In the genomic region with DNA sequence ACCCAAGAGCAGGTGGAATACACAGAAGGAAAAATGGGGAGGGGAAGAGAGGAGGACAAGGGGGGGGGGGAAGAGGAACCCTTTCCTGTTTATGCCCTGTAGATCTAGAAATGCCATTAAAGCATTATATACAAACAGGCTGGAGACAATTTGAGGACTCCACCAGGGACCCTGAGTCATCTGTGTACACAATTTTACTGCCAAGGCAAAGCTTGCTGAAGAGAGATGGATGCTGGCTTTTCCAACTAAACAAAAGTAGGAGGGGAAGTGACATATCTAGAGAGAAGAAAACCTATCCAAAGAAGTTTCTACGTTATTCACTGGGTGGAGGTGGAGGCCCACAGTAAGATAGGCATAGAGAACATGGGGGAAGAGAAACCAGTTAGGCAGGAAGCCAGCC, we compare ENCODE assay signal across 23 mouse cellular contexts. TPM values are rescaled to one million over a fixed set of nuclear protein-coding genes. Genes with fewer than 3 reads are reported as not detected.
DNase-seq lines count a peak whose midpoint lies in the region; ATAC-seq lines count a peak whose summit lies in the region.
"Had no signal": no experiment of that assay in that cellular context is flagged by ENCODE, and none has a peak within 500 bp of the region (broad histone marks: within the 10 kb centered on the region; RNA-seq: fewer than 3 reads in every experiment).

No protein-coding gene starts in this region.

- H3K9ac ChIP-seq in lung, embryonic 16.5 days (ENCODE audit: low read length) = no peak overlapping the region
- no peak overlapping the region for H3K9ac ChIP-seq in stomach, embryonic 15.5 days
- no peak overlapping the region for H3K9ac ChIP-seq in hindbrain, embryonic 12.5 days
- no peak overlapping the region for H3K9ac ChIP-seq in midbrain, embryonic 16.5 days (ENCODE audit: low read depth, low read length)
- H3K9ac ChIP-seq: heart, embryonic 13.5 days; hindbrain, embryonic 13.5 days; lung, embryonic 15.5 days had no signal

- peaks cover 33% of the 10 kb centered on the region for H3K36me3 ChIP-seq in lung, embryonic 16.5 days (ENCODE audit: control insufficient read depth, insufficient read depth, low read length)
- peaks cover 30% of the 10 kb centered on the region for H3K36me3 ChIP-seq in stomach, embryonic 15.5 days
- peaks cover 26% of the 10 kb centered on the region; the same call in 1 of the 2 replicates for H3K36me3 ChIP-seq in hindbrain, embryonic 12.5 days
- peaks cover 10% of the 10 kb centered on the region; the same call in 1 of the 2 replicates for H3K36me3 ChIP-seq in midbrain, embryonic 16.5 days (ENCODE audit: control insufficient read depth, insufficient read depth, low read length)

- no peak overlapping the region for H3K4me2 ChIP-seq in lung, embryonic 16.5 days (ENCODE audit: low read depth, low read length)
- no peak overlapping the region for H3K4me2 ChIP-seq in stomach, embryonic 15.5 days
- H3K4me2 ChIP-seq in hindbrain, embryonic 12.5 days (replicated peaks) = no peak overlapping the region
- no peak overlapping the region for H3K4me2 ChIP-seq in midbrain, embryonic 16.5 days (ENCODE audit: low read length)
- H3K4me2 ChIP-seq: heart, embryonic 13.5 days; hindbrain, embryonic 13.5 days; lung, embryonic 15.5 days; midbrain, embryonic 11.5 days had no signal

- peak overlapping the region; percentile 11; the same call in 1 of the 2 replicates for H3K27ac ChIP-seq in lung, embryonic 16.5 days (ENCODE audit: low read length)
- H3K27ac ChIP-seq in stomach, embryonic 15.5 days = peak overlapping the region; percentile 40
- H3K27ac ChIP-seq in hindbrain, embryonic 12.5 days = no peak overlapping the region
- H3K27ac ChIP-seq in midbrain, embryonic 16.5 days (ENCODE audit: low read length) = no peak overlapping the region
- H3K27ac ChIP-seq: heart, embryonic 13.5 days; hindbrain, embryonic 13.5 days had no signal

- no peak for DNase-seq in frontal cortex, postnatal 14 days (ENCODE audit: low spot score in 2 of 2)
- no peak for DNase-seq in lung, postnatal 14 days
- DNase-seq: B cell, adult 2 months; cerebellum, adult 9-11 months; embryo, embryonic 11 days; left cerebral cortex, postnatal 4 days; retina, postnatal 1 day; thymus, postnatal 25 days had no signal

- H3K9me3 ChIP-seq in lung, embryonic 16.5 days (ENCODE audit: control insufficient read depth, low read length) = no peaks in the 10 kb centered on the region
- no peaks in the 10 kb centered on the region for H3K9me3 ChIP-seq in stomach, embryonic 15.5 days
- no peaks in the 10 kb centered on the region for H3K9me3 ChIP-seq in hindbrain, embryonic 12.5 days (replicated peaks)
- no peaks in the 10 kb centered on the region for H3K9me3 ChIP-seq in midbrain, embryonic 16.5 days (replicated peaks; ENCODE audit: control insufficient read depth, low read length, poor library complexity, severe bottlenecking)
- H3K9me3 ChIP-seq: hindbrain, embryonic 13.5 days; lung, embryonic 15.5 days had no signal

- no peaks in the 10 kb centered on the region for H3K27me3 ChIP-seq in lung, embryonic 16.5 days (ENCODE audit: control insufficient read depth, insufficient read depth, low read depth, low read length)
- H3K27me3 ChIP-seq in stomach, embryonic 15.5 days (replicated peaks) = no peaks in the 10 kb centered on the region
- H3K27me3 ChIP-seq in hindbrain, embryonic 12.5 days = no peaks in the 10 kb centered on the region
- H3K27me3 ChIP-seq in midbrain, embryonic 16.5 days (ENCODE audit: control insufficient read depth, insufficient read depth, low read depth, low read length) = no peaks in the 10 kb centered on the region
- H3K27me3 ChIP-seq: heart, embryonic 13.5 days; lung, embryonic 15.5 days had no signal

- H3K4me3 ChIP-seq in lung, embryonic 16.5 days (ENCODE audit: low read length) = no peak overlapping the region
- no peak overlapping the region for H3K4me3 ChIP-seq in stomach, embryonic 15.5 days (replicated peaks)
- no peak overlapping the region for H3K4me3 ChIP-seq in hindbrain, embryonic 12.5 days
- H3K4me3 ChIP-seq in midbrain, embryonic 16.5 days (ENCODE audit: low read depth, low read length) = no peak overlapping the region
- H3K4me3 ChIP-seq: erythroblast, embryonic 14.5 days; heart, embryonic 13.5 days; hindbrain, embryonic 13.5 days; lung, embryonic 15.5 days; myocyte had no signal

- 20% methylated on average over 1 of the region's 1 CpGs for WGBS in lung, embryonic 16.5 days
- 20% methylated on average over 1 of the region's 1 CpGs for WGBS in stomach, embryonic 15.5 days
- 64% methylated on average over 1 of the region's 1 CpGs for WGBS in hindbrain, embryonic 12.5 days
- 66% methylated on average over 1 of the region's 1 CpGs for WGBS in midbrain, embryonic 16.5 days

- ATAC-seq in frontal cortex, adult (ENCODE audit: low TSS enrichment) = peak; percentile 59
- no peak for ATAC-seq in lung, embryonic 16.5 days (ENCODE audit: low read depth)
- ATAC-seq in granulocyte monocyte progenitor cell, adult 5-6 weeks (replicated peaks; ENCODE audit: poor library complexity, severe bottlenecking) = peak; percentile 43
- no peak; the same call in 1 of the 2 replicates for ATAC-seq in stomach, embryonic 15.5 days (ENCODE audit: insufficient read depth, low FRiP score, low read depth)
- no peak for ATAC-seq in hindbrain, embryonic 12.5 days (ENCODE audit: low FRiP score)
- ATAC-seq in midbrain, embryonic 16.5 days = no peak

- H3K4me1 ChIP-seq in lung, embryonic 16.5 days (replicated peaks; ENCODE audit: control insufficient read depth, insufficient read depth, low read length) = peaks cover 12% of the 10 kb centered on the region
- peaks cover 4% of the 10 kb centered on the region; the same call in 1 of the 2 replicates for H3K4me1 ChIP-seq in stomach, embryonic 15.5 days
- no peaks in the 10 kb centered on the region for H3K4me1 ChIP-seq in hindbrain, embryonic 12.5 days
- H3K4me1 ChIP-seq in midbrain, embryonic 16.5 days (ENCODE audit: control insufficient read depth, insufficient read depth, low read length) = no peaks in the 10 kb centered on the region
- H3K4me1 ChIP-seq: hindbrain, embryonic 13.5 days had no signal

RNA-seq across cellular contexts. Expression of gene Tmem176a, which starts 10.5 kb away (rescaled TPM):
- polyA plus RNA-seq in lung, embryonic 16.5 days (2015; fragmentation: Nextera tagmentation; extraction: Ambion mirVana) = 242 and 258 TPM in 2 replicates
- total RNA-seq in granulocyte monocyte progenitor cell, adult 5-6 weeks (2014; fragmentation: Nextera tagmentation) = 36.2 and 69.4 TPM in 2 replicates
- 18.9 and 45.3 TPM in 2 replicates for total RNA-seq in granulocyte monocyte progenitor cell, adult 5-6 weeks (2017)
- polyA plus RNA-seq in stomach, embryonic 15.5 days (2015; fragmentation: Nextera tagmentation; extraction: Ambion mirVana) = 140 and 144 TPM in 2 replicates
- 26.5 and 28.5 TPM in 2 replicates for polyA plus RNA-seq in hindbrain, embryonic 12.5 days (2016; fragmentation: Nextera tagmentation; extraction: Ambion mirVana)
- 17.9 and 19.7 TPM in 2 replicates for polyA plus RNA-seq in midbrain, embryonic 16.5 days (2015; fragmentation: Nextera tagmentation; extraction: Ambion mirVana)

RNA-seq across cellular contexts. Expression of gene Tmem176b, which starts 11.1 kb away (rescaled TPM):
- 450 and 479 TPM in 2 replicates for polyA plus RNA-seq in lung, embryonic 16.5 days (2015; fragmentation: Nextera tagmentation; extraction: Ambion mirVana)
- 127 TPM in 2 replicates for total RNA-seq in granulocyte monocyte progenitor cell, adult 5-6 weeks (2014; fragmentation: Nextera tagmentation)
- total RNA-seq in granulocyte monocyte progenitor cell, adult 5-6 weeks (2017) = 88.4 and 105 TPM in 2 replicates
- polyA plus RNA-seq in stomach, embryonic 15.5 days (2015; fragmentation: Nextera tagmentation; extraction: Ambion mirVana) = 314 and 315 TPM in 2 replicates
- 114 and 118 TPM in 2 replicates for polyA plus RNA-seq in hindbrain, embryonic 12.5 days (2016; fragmentation: Nextera tagmentation; extraction: Ambion mirVana)
- polyA plus RNA-seq in midbrain, embryonic 16.5 days (2015; fragmentation: Nextera tagmentation; extraction: Ambion mirVana) = 113 and 127 TPM in 2 replicates

RNA-seq across cellular contexts. Expression of gene Aoc1, which starts 42.5 kb away (rescaled TPM):
- polyA plus RNA-seq in lung, embryonic 16.5 days (2015; fragmentation: Nextera tagmentation; extraction: Ambion mirVana) = 0.30 TPM in 1 of 2 replicates, not detected in the other
- total RNA-seq in granulocyte monocyte progenitor cell, adult 5-6 weeks (2014; fragmentation: Nextera tagmentation) = 0.41 and 1.8 TPM in 2 replicates
- 0.69 TPM in 1 of 2 replicates, not detected in the other for total RNA-seq in granulocyte monocyte progenitor cell, adult 5-6 weeks (2017)
- polyA plus RNA-seq in stomach, embryonic 15.5 days (2015; fragmentation: Nextera tagmentation; extraction: Ambion mirVana) = 2.3 and 3.6 TPM in 2 replicates
- not detected in 2 replicates for polyA plus RNA-seq in hindbrain, embryonic 12.5 days (2016; fragmentation: Nextera tagmentation; extraction: Ambion mirVana)
- 0.07 TPM in 1 of 2 replicates, not detected in the other for polyA plus RNA-seq in midbrain, embryonic 16.5 days (2015; fragmentation: Nextera tagmentation; extraction: Ambion mirVana)
- total RNA-seq: gastrocnemius, postnatal 4 days; left cerebral cortex, postnatal 4 days; neutrophil, adult 5-6 weeks had no signal
- polyA plus RNA-seq: erythroblast, embryonic 14.5 days; heart, embryonic 13.5 days; hindbrain, embryonic 13.5 days; midbrain, embryonic 11.5 days; myocyte had no signal

RNA-seq across cellular contexts. Expression of gene Gimap3, which starts 59.6 kb away (rescaled TPM):
- 0.08 and 0.10 TPM in 2 replicates for polyA plus RNA-seq in lung, embryonic 16.5 days (2015; fragmentation: Nextera tagmentation; extraction: Ambion mirVana)
- not detected in 2 replicates for total RNA-seq in granulocyte monocyte progenitor cell, adult 5-6 weeks (2014; fragmentation: Nextera tagmentation)
- total RNA-seq in granulocyte monocyte progenitor cell, adult 5-6 weeks (2017) = 0.34 TPM in 1 of 2 replicates, not detected in the other
- polyA plus RNA-seq in stomach, embryonic 15.5 days (2015; fragmentation: Nextera tagmentation; extraction: Ambion mirVana) = 0.06 and 0.18 TPM in 2 replicates
- not detected in 2 replicates for polyA plus RNA-seq in hindbrain, embryonic 12.5 days (2016; fragmentation: Nextera tagmentation; extraction: Ambion mirVana)
- polyA plus RNA-seq in midbrain, embryonic 16.5 days (2015; fragmentation: Nextera tagmentation; extraction: Ambion mirVana) = not detected in 2 replicates
- total RNA-seq: left cerebral cortex, postnatal 4 days had no signal
- polyA plus RNA-seq: heart, embryonic 13.5 days; hindbrain, embryonic 13.5 days; kidney, embryonic 14.5 days; midbrain, embryonic 11.5 days; myocyte had no signal

Comparison
In these comparisons a context has a peak if more than half of its experiments do, and no peak if none do; other contexts are left out.
1. ATAC-seq: peak in frontal cortex, adult (single experiment) and granulocyte monocyte progenitor cell, adult 5-6 weeks (single experiment); none in lung, embryonic 16.5 days (single experiment), stomach, embryonic 15.5 days (single experiment), hindbrain, embryonic 12.5 days (single experiment) and midbrain, embryonic 16.5 days (single experiment).
2. H3K27ac ChIP-seq: peak in lung, embryonic 16.5 days (single experiment) and stomach, embryonic 15.5 days (single experiment); none in hindbrain, embryonic 12.5 days (single experiment) and midbrain, embryonic 16.5 days (single experiment).